Mouse (Mus musculus): ENCODE measurements at regions not wholly inside any gene's neighbourhood (a gene's known extent, or its start where the extent isn't known, plus 50 kb on each side); places are given as distances from the start of the nearest gene placed in this dataset.

DNA sequence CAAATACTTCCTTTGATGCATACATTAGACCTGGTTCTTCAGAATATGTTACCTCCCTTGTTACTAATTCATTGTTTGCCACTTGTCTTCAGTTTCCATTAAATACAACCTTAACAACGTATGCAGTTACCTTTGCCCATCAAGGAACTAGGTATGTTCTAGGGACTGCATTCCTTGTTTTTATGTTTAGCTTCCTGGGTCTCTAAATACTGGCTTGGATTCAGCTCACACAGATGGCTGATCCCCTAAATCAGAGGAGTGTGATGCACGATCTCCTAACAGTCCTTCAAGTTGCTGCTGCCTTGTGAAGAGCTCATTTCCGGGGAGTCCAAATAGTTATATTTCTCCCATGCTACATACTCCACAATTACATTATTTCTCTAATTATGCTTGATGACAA lies 537.5 kb downstream of the Tm4sf1 start:
- Histone ChIP-seq H3K27me3 (no peaks in the 10 kb centered on the region), H3K9me3 (no peaks in the 10 kb centered on the region), H3K36me3 (no peaks in the 10 kb centered on the region), H3K27ac (no peak overlapping the region), H3K4me2 (replicated peaks) (no peak overlapping the region), H3K4me3 (no peak overlapping the region), H3K4me1 (no peaks in the 10 kb centered on the region), H3K9ac (no peak overlapping the region)
- WGBS: 88% methylated on average over 3 of the region's 3 CpGs
- no peak for ATAC-seq (ENCODE audit: insufficient number of reproducible peaks, insufficient read depth, low FRiP score, low TSS enrichment)

GRCm38 (mm10) chr3:56763896-56764295 lies 537.9 kb downstream of the Tm4sf1 start:
- Histone ChIP-seq H3K4me1 (no peaks in the 10 kb centered on the region), H3K4me3 (no peak overlapping the region), H3K9me3 (no peaks in the 10 kb centered on the region), H3K36me3 (no peaks in the 10 kb centered on the region), H3K4me2 (replicated peaks) (no peak overlapping the region), H3K27ac (no peak overlapping the region), H3K27me3 (no peaks in the 10 kb centered on the region), H3K9ac (no peak overlapping the region)
- no peak for ATAC-seq (ENCODE audit: insufficient number of reproducible peaks, insufficient read depth, low FRiP score, low TSS enrichment)
- 66% methylated on average over 6 of the region's 6 CpGs for WGBS

DNA sequence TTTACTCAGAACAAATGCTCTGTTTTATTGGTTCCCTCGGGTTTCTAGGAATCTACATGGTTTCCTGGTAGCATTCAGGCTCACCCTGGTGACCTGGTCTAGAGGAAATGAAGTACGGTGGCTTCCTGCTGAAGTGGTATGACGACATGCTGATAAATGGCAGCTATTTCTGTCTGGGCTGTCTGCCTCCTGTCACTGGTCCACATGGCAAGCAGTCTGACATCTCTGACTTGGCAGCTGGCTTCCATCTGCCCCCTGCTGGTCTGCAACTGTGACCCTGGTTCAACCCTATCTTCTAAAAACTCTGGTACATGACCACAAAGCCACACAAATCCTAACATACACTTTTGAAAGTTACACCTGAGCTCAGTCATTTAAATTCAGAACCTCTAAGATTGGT lies 548.1 kb downstream of the Tm4sf1 start:
- 26% methylated on average over 3 of the region's 3 CpGs for WGBS
- H3K4me1 ChIP-seq: no peaks in the 10 kb centered on the region
- ATAC-seq (ENCODE audit: insufficient number of reproducible peaks, insufficient read depth, low FRiP score, low TSS enrichment): no peak

GRCm38 (mm10) chr3:56751926-56752325 lies 549.9 kb downstream of the Tm4sf1 start:
- H3K4me2 ChIP-seq (replicated peaks): no peak overlapping the region
- no peak overlapping the region for H3K27ac ChIP-seq
- 81% methylated on average over 1 of the region's 1 CpGs for WGBS
- H3K27me3 ChIP-seq: no peaks in the 10 kb centered on the region
- no peaks in the 10 kb centered on the region for H3K4me1 ChIP-seq
- H3K9me3 ChIP-seq: no peaks in the 10 kb centered on the region
- no peaks in the 10 kb centered on the region for H3K36me3 ChIP-seq
- ATAC-seq (ENCODE audit: insufficient number of reproducible peaks, insufficient read depth, low FRiP score, low TSS enrichment): no peak
- no peak overlapping the region for H3K9ac ChIP-seq
- no peak overlapping the region for H3K4me3 ChIP-seq

More for the DNA sequence above, 548.1 kb downstream of the Tm4sf1 start:
- Histone ChIP-seq H3K9ac (no peak overlapping the region), H3K36me3 (no peaks in the 10 kb centered on the region), H3K27ac (no peak overlapping the region), H3K4me3 (no peak overlapping the region), H3K4me2 (replicated peaks) (no peak overlapping the region), H3K27me3 (no peaks in the 10 kb centered on the region), H3K9me3 (no peaks in the 10 kb centered on the region)

DNA sequence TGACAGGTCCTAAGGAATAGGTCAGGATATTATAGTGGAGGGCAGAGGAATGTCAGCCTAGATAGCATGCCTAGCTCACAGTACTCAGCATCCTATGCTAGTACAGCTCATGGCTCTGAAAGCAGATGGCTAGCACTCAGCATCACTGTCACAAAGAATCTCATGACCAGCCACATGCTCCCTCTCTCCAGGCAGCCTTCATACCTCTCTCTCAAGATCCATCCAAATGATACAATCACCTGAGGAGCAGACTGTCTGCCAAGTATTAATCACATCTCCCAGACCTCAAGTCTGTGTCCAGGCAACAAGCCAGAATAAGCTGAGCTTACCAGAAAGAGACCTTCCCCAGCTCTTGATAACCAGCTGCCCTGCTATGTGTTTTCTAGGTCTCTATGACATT lies 557.4 kb upstream of the Nbea start:
- no peak overlapping the region for H3K4me3 ChIP-seq
- no peaks in the 10 kb centered on the region for H3K36me3 ChIP-seq
- ATAC-seq (ENCODE audit: insufficient number of reproducible peaks, insufficient read depth, low FRiP score, low TSS enrichment): no peak

GRCm38 (mm10) chr3:56739451-56739850 lies 556.0 kb upstream of the Nbea start:
- no peaks in the 10 kb centered on the region for H3K36me3 ChIP-seq
- no peak for ATAC-seq (ENCODE audit: insufficient number of reproducible peaks, insufficient read depth, low FRiP score, low TSS enrichment)
- no peak overlapping the region for H3K9ac ChIP-seq
- no peak overlapping the region for H3K4me2 ChIP-seq (replicated peaks)
- H3K4me3 ChIP-seq: no peak overlapping the region
- whole genome bisulfite sequencing: 78% methylated on average over 3 of the region's 3 CpGs
- no peaks in the 10 kb centered on the region for H3K4me1 ChIP-seq
- no peaks in the 10 kb centered on the region for H3K9me3 ChIP-seq
- no peak overlapping the region for H3K27ac ChIP-seq
- H3K27me3 ChIP-seq: no peaks in the 10 kb centered on the region

More for the DNA sequence above, 557.4 kb upstream of the Nbea start:
- H3K27ac ChIP-seq: no peak overlapping the region
- no peak overlapping the region for H3K9ac ChIP-seq
- no peaks in the 10 kb centered on the region for H3K9me3 ChIP-seq
- H3K4me1 ChIP-seq: no peaks in the 10 kb centered on the region
- no peak overlapping the region for H3K4me2 ChIP-seq (replicated peaks)
- no peaks in the 10 kb centered on the region for H3K27me3 ChIP-seq

DNA sequence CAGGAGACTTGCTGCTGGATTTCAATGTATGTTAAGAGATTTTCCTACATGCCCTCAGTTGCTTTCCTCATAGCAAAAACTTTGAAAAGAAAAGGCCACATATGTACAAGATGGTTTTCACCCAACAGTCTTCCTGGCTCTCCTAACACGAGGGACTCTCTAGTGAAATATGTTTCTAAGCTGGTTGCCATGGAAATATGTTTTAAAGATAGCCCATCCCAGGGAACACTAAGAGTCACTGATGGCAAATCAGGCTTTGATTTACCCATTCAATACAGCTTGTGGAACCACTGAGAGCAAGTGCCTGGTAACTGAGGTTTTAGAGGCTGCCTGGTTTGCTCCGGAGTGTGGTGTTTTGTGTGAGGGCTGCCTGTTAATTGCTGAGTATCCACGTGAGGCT lies 547.3 kb upstream of the Nbea start:
- Histone ChIP-seq H3K9ac (no peak overlapping the region), H3K9me3 (no peaks in the 10 kb centered on the region), H3K4me3 (no peak overlapping the region), H3K4me1 (no peaks in the 10 kb centered on the region), H3K27me3 (no peaks in the 10 kb centered on the region), H3K36me3 (no peaks in the 10 kb centered on the region), H3K27ac (no peak overlapping the region), H3K4me2 (replicated peaks) (no peak overlapping the region)
- WGBS: 54% methylated on average over 3 of the region's 3 CpGs
- ATAC-seq (ENCODE audit: insufficient number of reproducible peaks, insufficient read depth, low FRiP score, low TSS enrichment): no peak

DNA sequence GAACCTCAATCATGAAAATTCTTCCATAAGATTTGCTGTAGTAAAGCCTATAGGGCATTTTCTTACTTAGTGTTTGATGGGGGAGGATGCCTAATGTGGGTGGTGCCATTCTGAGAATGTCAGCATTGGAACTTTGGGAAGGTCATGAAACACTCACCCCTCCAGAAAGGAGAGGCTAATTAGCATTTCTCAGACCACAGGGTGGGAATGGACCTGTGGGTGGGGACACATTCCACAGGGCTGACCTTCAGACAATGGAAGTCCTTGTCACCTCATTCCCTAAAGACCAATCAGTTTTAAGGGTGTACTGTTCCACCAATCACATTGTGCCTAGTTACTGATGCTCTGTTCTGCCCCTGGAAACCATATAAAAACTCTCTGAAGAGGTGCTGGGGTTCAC lies 541.5 kb upstream of the Nbea start:
- Histone ChIP-seq H3K36me3 (no peaks in the 10 kb centered on the region), H3K4me2 (replicated peaks) (no peak overlapping the region), H3K4me3 (no peak overlapping the region), H3K9ac (no peak overlapping the region), H3K9me3 (no peaks in the 10 kb centered on the region), H3K27ac (no peak overlapping the region), H3K27me3 (no peaks in the 10 kb centered on the region), H3K4me1 (no peaks in the 10 kb centered on the region)
- ATAC-seq (ENCODE audit: insufficient number of reproducible peaks, insufficient read depth, low FRiP score, low TSS enrichment): no peak

DNA sequence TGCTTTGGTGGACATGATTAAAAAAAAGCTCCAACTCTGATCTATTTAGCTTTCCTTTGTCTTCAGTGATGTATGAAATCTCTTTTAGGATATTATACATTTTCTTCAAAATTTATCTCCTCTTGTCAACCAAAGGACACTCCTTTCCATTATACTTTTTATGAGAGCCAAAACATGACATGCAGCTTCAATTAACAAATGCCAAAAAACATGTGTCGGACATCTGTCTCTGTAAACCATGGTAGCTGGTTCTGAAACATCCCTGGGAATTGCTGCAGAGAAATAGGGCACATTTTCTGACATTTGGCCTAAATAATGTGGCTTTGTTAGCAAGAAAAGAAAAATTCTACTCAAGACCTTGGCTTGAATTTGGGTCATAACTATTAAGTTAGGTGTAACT lies 524.8 kb upstream of the Nbea start:
- Histone ChIP-seq H3K4me3 (no peak overlapping the region), H3K36me3 (no peaks in the 10 kb centered on the region), H3K27ac (no peak overlapping the region), H3K4me2 (replicated peaks) (no peak overlapping the region), H3K9me3 (no peaks in the 10 kb centered on the region), H3K9ac (no peak overlapping the region), H3K4me1 (0 out of 2 replicates have a peak, but pooled peaks cover 5% of the 10 kb centered on the region), H3K27me3 (no peaks in the 10 kb centered on the region)
- no peak for ATAC-seq (ENCODE audit: insufficient number of reproducible peaks, insufficient read depth, low FRiP score, low TSS enrichment)
- 32% methylated on average over 1 of the region's 1 CpGs for WGBS

DNA sequence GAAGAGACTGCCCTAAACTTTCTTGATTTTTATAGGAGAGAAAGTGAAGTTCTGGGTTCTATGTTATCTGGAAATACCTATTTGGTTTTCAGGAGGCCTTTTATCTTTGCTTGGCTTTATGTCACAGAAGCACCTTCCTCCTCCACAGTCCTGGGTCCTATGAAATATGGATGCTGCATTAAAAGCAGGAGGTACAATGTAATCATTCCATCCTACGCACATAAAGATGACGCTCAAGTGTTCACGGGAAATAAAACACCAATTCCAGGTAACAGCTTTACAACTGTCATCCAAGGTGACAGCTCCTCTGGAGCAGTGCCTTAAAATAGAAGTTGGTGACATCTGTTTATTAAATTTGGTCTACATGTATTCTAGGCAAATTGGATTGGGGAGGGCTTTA lies 523.8 kb upstream of the Nbea start:
- 88% methylated on average over 3 of the region's 3 CpGs for WGBS
- Histone ChIP-seq H3K4me1 (0 out of 2 replicates have a peak, but pooled peaks cover 5% of the 10 kb centered on the region), H3K9ac (no peak overlapping the region), H3K36me3 (no peaks in the 10 kb centered on the region), H3K4me3 (no peak overlapping the region), H3K27ac (no peak overlapping the region), H3K27me3 (no peaks in the 10 kb centered on the region), H3K4me2 (replicated peaks) (no peak overlapping the region), H3K9me3 (no peaks in the 10 kb centered on the region)
- no peak for ATAC-seq (ENCODE audit: insufficient number of reproducible peaks, insufficient read depth, low FRiP score, low TSS enrichment)

DNA sequence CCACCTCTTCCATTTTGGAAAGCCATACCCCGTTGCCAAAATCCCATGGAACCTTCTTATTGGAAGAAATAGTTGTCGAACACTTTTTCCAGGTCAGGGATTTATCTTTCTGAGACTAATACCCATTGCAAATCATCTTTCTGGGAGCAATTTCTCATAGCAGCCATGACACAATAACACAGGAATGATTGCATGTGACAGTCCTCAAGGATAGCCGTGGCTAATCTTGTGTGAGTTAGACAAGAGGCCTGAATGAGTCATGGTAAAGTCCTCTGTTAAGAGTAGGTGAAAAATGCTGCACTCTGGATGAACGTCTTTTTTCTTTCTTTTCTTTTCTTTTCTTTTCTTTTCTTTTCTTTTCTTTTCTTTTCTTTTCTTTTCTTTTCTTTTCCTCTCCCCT lies 522.5 kb upstream of the Nbea start:
- Histone ChIP-seq H3K9me3 (no peaks in the 10 kb centered on the region), H3K4me3 (no peak overlapping the region), H3K36me3 (no peaks in the 10 kb centered on the region), H3K27me3 (no peaks in the 10 kb centered on the region), H3K4me2 (replicated peaks) (no peak overlapping the region), H3K9ac (no peak overlapping the region), H3K27ac (no peak overlapping the region), H3K4me1 (0 out of 2 replicates have a peak, but pooled peaks cover 5% of the 10 kb centered on the region)
- no peak for ATAC-seq (ENCODE audit: insufficient number of reproducible peaks, insufficient read depth, low FRiP score, low TSS enrichment)
- 76% methylated on average over 4 of the region's 4 CpGs for WGBS

GRCm38 (mm10) chr3:56698941-56699340 lies 515.4 kb upstream of the Nbea start:
- Histone ChIP-seq H3K4me3 (no peak overlapping the region), H3K9me3 (no peaks in the 10 kb centered on the region), H3K9ac (no peak overlapping the region), H3K4me1 (peaks cover 16% of the 10 kb centered on the region), H3K27ac (peak overlapping the region; percentile 55), H3K27me3 (no peaks in the 10 kb centered on the region), H3K4me2 (replicated peaks) (no peak overlapping the region), H3K36me3 (no peaks in the 10 kb centered on the region)
- no peak for ATAC-seq (ENCODE audit: insufficient number of reproducible peaks, insufficient read depth, low FRiP score, low TSS enrichment)

- Histone ChIP-seq H3K9ac (no peak overlapping the region), H3K4me2 (replicated peaks) (no peak overlapping the region), H3K27me3 (no peaks in the 10 kb centered on the region), H3K36me3 (no peaks in the 10 kb centered on the region), H3K4me1 (peaks cover 16% of the 10 kb centered on the region), H3K9me3 (no peaks in the 10 kb centered on the region), H3K4me3 (no peak overlapping the region), H3K27ac (peak overlapping the region; percentile 66)
- 0% methylated on average over 1 of the region's 1 CpGs for WGBS
- peak; percentile 92 for ATAC-seq (ENCODE audit: insufficient number of reproducible peaks, insufficient read depth, low FRiP score, low TSS enrichment)
Measured at GRCm38 (mm10) chr3:56698248-56698647, 514.7 kb upstream of the Nbea start.

Measured in embryonic facial prominence, embryonic 12.5 days (tissue).